Mouse (Mus musculus): ENCODE data around the gene Tmem128.

DNA sequence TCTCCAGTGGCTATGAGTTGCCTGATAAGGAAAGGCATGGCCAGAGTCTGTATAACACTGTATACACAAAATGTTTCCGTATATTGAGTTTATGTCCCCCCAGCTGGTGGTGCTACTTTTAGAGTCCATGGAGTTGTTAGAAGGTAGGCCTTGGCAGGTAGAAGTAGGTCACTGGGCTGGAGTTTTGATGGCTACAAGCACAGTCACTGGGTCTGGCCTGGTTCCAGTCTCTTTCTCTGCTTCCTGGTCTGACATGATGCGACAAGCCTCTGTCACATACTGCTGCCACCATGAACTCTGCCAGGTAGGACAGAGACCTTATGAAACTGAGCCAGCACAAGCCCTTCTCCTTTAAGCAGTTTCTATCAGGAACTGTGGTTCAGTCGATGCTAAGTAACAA lies 28.5 kb downstream of the Tmem128 start:
- TF ChIP-seq EP300 (IDR thresholded peaks at IDR 0.05; ENCODE audit: low read depth): no peak
- TF ChIP-seq CTCF (IDR thresholded peaks at IDR 0.05; ENCODE audit: low read depth): no peak

Measured in heart, postnatal 0 days (tissue).